Mouse (Mus musculus) CH12.LX (cell line): ENCODE data around the gene Art3. TPM values are rescaled to one million over a fixed set of nuclear protein-coding genes. Genes with fewer than 3 reads are reported as not detected.

Experiments
- DNase-seq: peaks from one replicate; pipeline ENCODE4 v3.0.0-alpha.2; 2013; ENCODE audit errors: extremely low read depth
- H3K27ac ChIP-seq: 2 replicates; pipeline ENCODE4 v1.5.1; 2012; ENCODE audit warnings: low read depth, mild to moderate bottlenecking, control low read depth, moderate library complexity; ENCODE audit not compliant: insufficient read depth
- H3K27me3 ChIP-seq: replicated peaks from 2 replicates; pipeline ENCODE3; 2012; ENCODE audit warnings: inconsistent platforms
- H3K36me3 ChIP-seq, 2 experiments: replicated peaks in 1 of 2; 2 replicates each; pipeline versions ENCODE3 to v1.6.1; 2012; ENCODE audit warnings: inconsistent platforms in 1 of 2, low read length in 1 of 2, mild to moderate bottlenecking in 1 of 2, mixed read lengths in 1 of 2, moderate library complexity in 1 of 2; ENCODE audit not compliant: control insufficient read depth in 1 of 2, insufficient read depth in 1 of 2
- H3K4me1 ChIP-seq, 2 experiments: 2 replicates each; pipeline ENCODE4 v1.6.1; 2012; ENCODE audit warnings: inconsistent platforms in 1 of 2, moderate library complexity in 1 of 2; ENCODE audit not compliant: insufficient read depth in 2 of 2, control insufficient read depth in 1 of 2
- H3K4me2 ChIP-seq: 2 replicates; pipeline ENCODE4 v1.6.1; 2012; ENCODE audit warnings: low read depth, mild to moderate bottlenecking, control low read depth; ENCODE audit not compliant: poor library complexity, insufficient read depth, severe bottlenecking
- H3K4me3 ChIP-seq, 3 experiments: fragments of 150-350 bp in 1 of 3; sonication (generic) in 1 of 3; replicated peaks in 1 of 3; 2 replicates each; pipeline versions ENCODE3 to v1.5.1; 2011 to 2012; ENCODE audit warnings: low read depth in 2 of 3, low read length in 2 of 3, mild to moderate bottlenecking in 2 of 3, moderate library complexity in 2 of 3, control low read depth in 1 of 3, improper control_type of control experiment in 1 of 3, inconsistent platforms in 1 of 3, mixed read lengths in 1 of 3; ENCODE audit not compliant: poor library complexity in 1 of 3
- H3K79me2 ChIP-seq: replicated peaks from 2 replicates; pipeline ENCODE4 v1.6.1; 2012; ENCODE audit warnings: mild to moderate bottlenecking, moderate library complexity; ENCODE audit not compliant: control insufficient read depth, poor library complexity, insufficient read depth, severe bottlenecking; ENCODE audit errors: extremely low read depth
- H3K9ac ChIP-seq: 2 replicates; pipeline ENCODE4 v1.6.1; 2012; ENCODE audit warnings: low read depth, mild to moderate bottlenecking, control low read depth, moderate library complexity; ENCODE audit not compliant: insufficient read depth
- H3K9me3 ChIP-seq: replicated peaks from 2 replicates; pipeline ENCODE3; 2012; ENCODE audit warnings: low read length, inconsistent platforms, mixed read lengths
- BHLHE40 ChIP-seq: IDR thresholded peaks from 2 replicates; pipeline ENCODE4 v1.6.1; 2011; ENCODE audit warnings: mild to moderate bottlenecking, low read depth, low read length, improper control_type of control experiment
- CHD1 ChIP-seq: IDR thresholded peaks from 2 replicates; pipeline ENCODE4 v1.6.1; 2012; ENCODE audit warnings: low read depth, low read length, improper control_type of control experiment, inconsistent platforms
- CHD2 ChIP-seq: IDR thresholded peaks from 2 replicates; pipeline ENCODE4 v1.6.1; 2011; ENCODE audit warnings: low read length, improper control_type of control experiment
- CTCF ChIP-seq, 2 experiments: IDR thresholded peaks in 1 of 2; conservative IDR thresholded peaks in 1 of 2; 2 replicates each; pipeline ENCODE4 v1.5.1; 2011 to 2012; ENCODE audit warnings: low read depth in 2 of 2, low read length in 2 of 2, improper control_type of control experiment in 1 of 2, inconsistent platforms in 1 of 2, mild to moderate bottlenecking in 1 of 2, moderate library complexity in 1 of 2
- E2F4 ChIP-seq: IDR thresholded peaks from 2 replicates; pipeline ENCODE4 v1.6.1; 2011; ENCODE audit warnings: low read depth, low read length, improper control_type of control experiment; ENCODE audit not compliant: insufficient replicate concordance
- EP300 ChIP-seq: IDR thresholded peaks from 2 replicates; pipeline ENCODE4 v1.6.1; 2011; ENCODE audit warnings: low read length, improper control_type of control experiment
- GABPA ChIP-seq: IDR thresholded peaks from 2 replicates; pipeline ENCODE4 v1.6.1; 2012; ENCODE audit warnings: low read depth, low read length, improper control_type of control experiment, inconsistent platforms; ENCODE audit not compliant: insufficient replicate concordance
- IRF4 ChIP-seq: IDR thresholded peaks from 2 replicates; pipeline ENCODE4 v1.6.1; 2014; ENCODE audit warnings: low read depth, mild to moderate bottlenecking, inconsistent platforms, low read length, improper control_type of control experiment
- JUN ChIP-seq: IDR thresholded peaks from 2 replicates; pipeline ENCODE4 v1.6.1; 2011; ENCODE audit warnings: low read depth, mild to moderate bottlenecking, low read length, improper control_type of control experiment, moderate library complexity; ENCODE audit not compliant: insufficient read depth
- JUND ChIP-seq: conservative IDR thresholded peaks from 2 replicates; pipeline ENCODE4 v1.6.1; 2011; ENCODE audit warnings: low read depth, low read length, improper control_type of control experiment
- KAT2A ChIP-seq: IDR thresholded peaks from 2 replicates; pipeline ENCODE4 v1.6.1; 2012; ENCODE audit warnings: low read length, improper control_type of control experiment, inconsistent platforms; ENCODE audit not compliant: insufficient replicate concordance
- MAFK ChIP-seq: IDR thresholded peaks from 2 replicates; pipeline ENCODE4 v1.6.1; 2011; ENCODE audit warnings: low read length, improper control_type of control experiment; ENCODE audit not compliant: insufficient replicate concordance
- MAX ChIP-seq: IDR thresholded peaks from 2 replicates; pipeline ENCODE4 v1.6.1; 2011; ENCODE audit warnings: low read length, improper control_type of control experiment
- MAZ ChIP-seq: IDR thresholded peaks from 2 replicates; pipeline ENCODE4 v1.6.1; 2012; ENCODE audit warnings: low read depth, mild to moderate bottlenecking, inconsistent platforms, low read length, improper control_type of control experiment, moderate library complexity
- MEF2A ChIP-seq: IDR thresholded peaks from 2 replicates; pipeline ENCODE4 v1.6.1; 2014; ENCODE audit warnings: low read depth, mild to moderate bottlenecking, inconsistent platforms, low read length, improper control_type of control experiment, borderline replicate concordance
- MXI1 ChIP-seq: IDR thresholded peaks from 2 replicates; pipeline ENCODE4 v1.6.1; 2011; ENCODE audit warnings: mild to moderate bottlenecking, low read depth, low read length, improper control_type of control experiment
- MYC ChIP-seq: IDR thresholded peaks from 2 replicates; pipeline ENCODE4 v1.6.1; 2011; ENCODE audit warnings: low read depth, mild to moderate bottlenecking, improper control_type of control experiment, low read length
- NRF1 ChIP-seq: IDR thresholded peaks from 2 replicates; pipeline ENCODE4 v1.6.1; 2014; ENCODE audit warnings: low read depth, mild to moderate bottlenecking, inconsistent platforms, low read length, improper control_type of control experiment, moderate library complexity
- PAX5 ChIP-seq: IDR thresholded peaks from 2 replicates; pipeline ENCODE4 v1.6.1; 2012; ENCODE audit warnings: low read length, inconsistent platforms, mixed read lengths
- POLR2A ChIP-seq: IDR thresholded peaks from 2 replicates; pipeline ENCODE4 v1.6.1; 2011; ENCODE audit warnings: low read depth, mild to moderate bottlenecking, improper control_type of control experiment, low read length
- POLR2AphosphoS2 ChIP-seq: IDR thresholded peaks from 2 replicates; pipeline ENCODE4 v1.6.1; 2011; ENCODE audit warnings: low read depth, low read length, improper control_type of control experiment
- RCOR1 ChIP-seq: conservative IDR thresholded peaks from 2 replicates; pipeline ENCODE4 v1.6.1; 2012; ENCODE audit warnings: low read depth, mild to moderate bottlenecking, inconsistent platforms, low read length, improper control_type of control experiment
- SIN3A ChIP-seq: IDR thresholded peaks from 2 replicates; pipeline ENCODE4 v1.6.1; 2012; ENCODE audit warnings: low read length, improper control_type of control experiment, inconsistent platforms
- SMC3 ChIP-seq: IDR thresholded peaks from 2 replicates; pipeline ENCODE4 v1.6.1; 2011; ENCODE audit warnings: low read depth, low read length, improper control_type of control experiment
- TBP ChIP-seq: conservative IDR thresholded peaks from 2 replicates; pipeline ENCODE4 v1.6.1; 2011; ENCODE audit warnings: low read depth, low read length, improper control_type of control experiment
- UBTF ChIP-seq: IDR thresholded peaks from 2 replicates; pipeline ENCODE4 v1.6.1; 2012; ENCODE audit warnings: low read depth, mild to moderate bottlenecking, inconsistent platforms, low read length, improper control_type of control experiment, moderate library complexity
- USF1 ChIP-seq: IDR thresholded peaks from 2 replicates; pipeline ENCODE4 v1.6.1; 2014; ENCODE audit warnings: low read depth, mild to moderate bottlenecking, inconsistent platforms, low read length, improper control_type of control experiment
- USF2 ChIP-seq: conservative IDR thresholded peaks from 2 replicates; pipeline ENCODE4 v1.6.1; 2011; ENCODE audit warnings: low read depth, low read length, improper control_type of control experiment
- ZKSCAN1 ChIP-seq: IDR thresholded peaks from 2 replicates; pipeline ENCODE4 v1.6.1; 2012; ENCODE audit warnings: low read depth, inconsistent platforms, low read length, improper control_type of control experiment, borderline replicate concordance
- ZMIZ1 ChIP-seq: IDR thresholded peaks from 2 replicates; pipeline ENCODE4 v1.6.1; 2012; ENCODE audit warnings: low read depth, mild to moderate bottlenecking, inconsistent platforms, low read length, improper control_type of control experiment
- ZNF384 ChIP-seq: IDR thresholded peaks from 2 replicates; pipeline ENCODE4 v1.6.1; 2012; ENCODE audit warnings: low read depth, low read length, improper control_type of control experiment, inconsistent platforms
- dilution Hi-C: fragments of 300-500 bp; cut with MboI; formaldehyde crosslinking; loops from 2 replicates; pipeline ENCODE4 v1.14.3; 2020; ENCODE audit warnings: low sequenced_read_pairs; ENCODE audit not compliant: extremely low pct_unique_long_range_greater_than_20kb, extremely low pct_ligation_motif_present
- in situ Hi-C: fragments of 300-500 bp; cut with MboI; formaldehyde crosslinking; loops from 3 replicates; pipeline ENCODE4 v1.14.3; 2019; ENCODE audit warnings: low sequenced_read_pairs, low pct_ligation_motif_present, low pct_unique_long_range_greater_than_20kb, mixed read lengths
- polyA plus RNA-seq: library from polyadenylated mRNA; unstranded; fragments of >175 nt; gene quantifications from 2 replicates; pipeline ENCODE4 v1.2.1, GENCODE M21; 2012; ENCODE audit warnings: low read depth; ENCODE audit not compliant: insufficient read length
- total RNA-seq, 2 experiments: library from RNA; depleted of rRNA; stranded (reverse); fragments of 300-350 nt in 1 of 2; fragments of >200 nt in 1 of 2; gene quantifications; 2 replicates each; pipeline ENCODE4 v1.2.3; 2012 to 2014

Art3 gene
- total and polyA plus RNA-seq, 3 experiments: 0.34 TPM; not detected in 2

- in situ Hi-C loops: no loop called here
- Histone ChIP-seq H3K4me3 (peak overlapping the region; percentile 82 to 97 (median 92)), H3K79me2 (peaks cover 39% of the 10 kb centered on the region), H3K4me1 (peaks cover 0 to 22% of the 10 kb centered on the region in 2 experiments; a peak in 2 of 4 replicates), H3K36me3 (peaks cover 3 to 16% of the 10 kb centered on the region in 2 experiments), H3K9ac (peak overlapping the region; percentile 94), H3K27ac (peak overlapping the region; percentile 23; the same call in 1 of the 2 replicates)
- dilution Hi-C loops: no loop called here
- DNase-seq: peak; percentile 24
- 0 out of 2 replicates have a peak, but pooled peaks have one; percentile 12 for TF ChIP-seq CHD1
- TF ChIP-seq IRF4: no peak
- TF ChIP-seq, all 38 proteins: peak for 1
- H3K27me3 ChIP-seq: no peaks in the 10 kb centered on the region
- no peaks in the 10 kb centered on the region for H3K9me3 ChIP-seq
- peak overlapping the region; percentile 73; the same call in 1 of the 2 replicates for H3K4me2 ChIP-seq
Measured at GRCm38 (mm10) chr5:92434571-92434985, 103.0 kb downstream of the Art3 start.

GRCm38 (mm10) chr5:92435025-92435584 is 103.5 kb downstream of the Art3 start, which contains the start of gene Nup54:
TSS of gene Nup54 (minus strand) at chr5:92435219.
- H3K4me1 ChIP-seq: peaks cover 0 to 22% of the 10 kb centered on the region in 2 experiments; a peak in 2 of 4 replicates
- H3K27ac ChIP-seq: peak within 1 kb of the TSS; percentile 23; the same call in 1 of the 2 replicates
- no peaks in the 10 kb centered on the region for H3K27me3 ChIP-seq
- peak within 1 kb of the TSS; percentile 97 for H3K4me2 ChIP-seq
- peaks cover 3 to 14% of the 10 kb centered on the region in 2 experiments for H3K36me3 ChIP-seq
- peak within 1 kb of the TSS; percentile 82 to 97 (median 92) for H3K4me3 ChIP-seq
- in situ Hi-C loops (no loop called here), dilution Hi-C loops (no loop called here)
- peak within 1 kb of the TSS; percentile 94 for H3K9ac ChIP-seq
- H3K79me2 ChIP-seq: peaks cover 39% of the 10 kb centered on the region
- H3K9me3 ChIP-seq: no peaks in the 10 kb centered on the region
- DNase-seq: peak; percentile 98
- TF ChIP-seq UBTF (0 out of 2 replicates have a peak, but pooled peaks have one; percentile 77), RCOR1 (0 out of 2 replicates have a peak, but pooled peaks have one; percentile 55), MXI1 (peak; percentile 98), ZMIZ1 (peak; percentile 76; the same call in 1 of the 2 replicates), USF1 (peak; percentile 84), E2F4 (peak; percentile 75; the same call in 1 of the 2 replicates), POLR2AphosphoS2 (peak; percentile 93; the same call in 1 of the 2 replicates), PAX5 (no peak), JUND (peak; percentile 32; the same call in 1 of the 2 replicates), ZKSCAN1 (no peak), GABPA (peak; percentile 45; the same call in 1 of the 2 replicates), EP300 (peak; percentile 54; the same call in 1 of the 2 replicates), MEF2A (peak; percentile 89), MAX (peak; percentile 96), IRF4 (peak; percentile 96), POLR2A (peak; percentile 94), ZNF384 (peak; percentile 44), NRF1 (peak; percentile 58), MYC (peak; percentile 99), KAT2A (peak; percentile 87), MAFK (peak; percentile 58; the same call in 1 of the 2 replicates), CTCF (conservative IDR thresholded peaks at IDR 0.05 in 1 of 2, IDR thresholded peaks at IDR 0.05 in 1 of 2; ENCODE audit: low read depth in 2 of 2, low read length in 2 of 2) (no peak), SIN3A (peak; percentile 99), USF2 (peak; percentile 70), JUN (no peak), CHD2 (peak; percentile 77), CHD1 (no peak), MAZ (peak; percentile 91), SMC3 (no peak), TBP (peak; percentile 91), BHLHE40 (peak; percentile 68)
